Mouse (Mus musculus): ENCODE results near the gene Rnf207. TPM values are rescaled to one million over a fixed set of nuclear protein-coding genes. Genes with fewer than 3 reads are reported as not detected.

The Rnf207 gene
- polyA plus RNA-seq, 1 experiment from 2014 or later: 0.26 TPM

- WGBS (ENCODE audit: insufficient replicate concordance): under 1% methylated on average over 67 of the region's 70 CpGs
- H3K4me1 ChIP-seq: peaks cover 41% of the 10 kb centered on the region
- H3K4me2 ChIP-seq: peak within 1 kb of the TSS; percentile 83
- H3K27me3 ChIP-seq (replicated peaks): no peaks in the 10 kb centered on the region
- ATAC-seq: peak; percentile 96
- H3K9me3 ChIP-seq (replicated peaks): no peaks in the 10 kb centered on the region
- H3K4me3 ChIP-seq: peak within 1 kb of the TSS; percentile 100
- peak within 1 kb of the TSS; percentile 86 for H3K27ac ChIP-seq
- H3K36me3 ChIP-seq: peaks cover 36% of the 10 kb centered on the region
- peak within 1 kb of the TSS; percentile 98 for H3K9ac ChIP-seq
These were observed 7.0 kb upstream of the Rnf207 start, which contains the start of gene Rpl22 for GRCm38 (mm10) chr4:152325574-152326411. TSS of gene Rpl22 (plus strand) at chr4:152325742.

- Histone ChIP-seq H3K4me1 (peaks cover 39% of the 10 kb centered on the region), H3K9me3 (replicated peaks) (no peaks in the 10 kb centered on the region), H3K27ac (peak overlapping the region; percentile 48), H3K4me2 (peak overlapping the region; percentile 83), H3K4me3 (peak overlapping the region; percentile 100), H3K9ac (peak overlapping the region; percentile 98), H3K27me3 (replicated peaks) (no peaks in the 10 kb centered on the region), H3K36me3 (peaks cover 27% of the 10 kb centered on the region)
- WGBS (ENCODE audit: insufficient replicate concordance): 41% methylated on average over 16 of the region's 16 CpGs
- peak; percentile 52 for ATAC-seq
These were observed 6.1 kb upstream of the Rnf207 start for GRCm38 (mm10) chr4:152324641-152325562.

GRCm38 (mm10) chr4:152321464-152321863 is 2.7 kb upstream of the Rnf207 start:
- Histone ChIP-seq H3K9ac (no peak overlapping the region), H3K27me3 (replicated peaks) (peaks cover 27% of the 10 kb centered on the region), H3K4me1 (peaks cover 23% of the 10 kb centered on the region), H3K4me2 (no peak overlapping the region), H3K36me3 (no peaks in the 10 kb centered on the region), H3K27ac (no peak overlapping the region), H3K4me3 (no peak overlapping the region), H3K9me3 (replicated peaks) (no peaks in the 10 kb centered on the region)
- no peak for ATAC-seq
- 55% methylated on average over 5 of the region's 5 CpGs for WGBS (ENCODE audit: insufficient replicate concordance)

- 77% methylated on average over 6 of the region's 6 CpGs for WGBS (ENCODE audit: insufficient replicate concordance)
- no peak for ATAC-seq
- Histone ChIP-seq H3K9ac (no peak overlapping the region), H3K4me1 (peaks cover 27% of the 10 kb centered on the region), H3K27ac (no peak overlapping the region), H3K27me3 (replicated peaks) (peaks cover 65% of the 10 kb centered on the region), H3K4me2 (no peak overlapping the region), H3K9me3 (replicated peaks) (no peaks in the 10 kb centered on the region), H3K36me3 (no peaks in the 10 kb centered on the region), H3K4me3 (no peak overlapping the region)
These were observed 1.2 kb downstream of the Rnf207 start for GRCm38 (mm10) chr4:152317631-152318033.

- ATAC-seq: no peak
- H3K4me3 ChIP-seq: peak overlapping the region; percentile 12
These were observed 3.1 kb downstream of the Rnf207 start for GRCm38 (mm10) chr4:152315498-152316213.

GRCm38 (mm10) chr4:152313934-152314333 is 4.9 kb downstream of the Rnf207 start:
- H3K27ac ChIP-seq: no peak overlapping the region
- H3K4me2 ChIP-seq: peak overlapping the region; percentile 61
- peaks cover 100% of the 10 kb centered on the region for H3K27me3 ChIP-seq (replicated peaks)
- H3K9ac ChIP-seq: no peak overlapping the region
- H3K4me3 ChIP-seq: no peak overlapping the region
- H3K4me1 ChIP-seq: peaks cover 34% of the 10 kb centered on the region
- no peak for ATAC-seq
- peaks cover 4% of the 10 kb centered on the region for H3K36me3 ChIP-seq
- H3K9me3 ChIP-seq (replicated peaks): no peaks in the 10 kb centered on the region

More at GRCm38 (mm10) chr4:152315498-152316213, 3.1 kb downstream of the Rnf207 start:
- Histone ChIP-seq H3K36me3 (no peaks in the 10 kb centered on the region), H3K9ac (no peak overlapping the region), H3K27ac (no peak overlapping the region), H3K9me3 (replicated peaks) (no peaks in the 10 kb centered on the region), H3K27me3 (replicated peaks) (peaks cover 85% of the 10 kb centered on the region), H3K4me2 (peak overlapping the region; percentile 48), H3K4me1 (peaks cover 36% of the 10 kb centered on the region)
- WGBS (ENCODE audit: insufficient replicate concordance): 2% methylated on average over 43 of the region's 43 CpGs

- Histone ChIP-seq H3K4me1 (peaks cover 28% of the 10 kb centered on the region), H3K9ac (0 out of 2 replicates have a peak overlapping the region, but pooled peaks have one; percentile 10), H3K27me3 (replicated peaks) (peaks cover 95% of the 10 kb centered on the region), H3K27ac (no peak overlapping the region), H3K36me3 (peaks cover 7% of the 10 kb centered on the region), H3K4me2 (peak overlapping the region; percentile 61), H3K9me3 (replicated peaks) (no peaks in the 10 kb centered on the region), H3K4me3 (peak overlapping the region; percentile 37)
- WGBS (ENCODE audit: insufficient replicate concordance): under 1% methylated on average over 29 of the region's 29 CpGs
- 0 out of 2 replicates have a peak, but pooled peaks have one; percentile 13 for ATAC-seq
These were observed 5.6 kb downstream of the Rnf207 start for GRCm38 (mm10) chr4:152313211-152313632.

- no peaks in the 10 kb centered on the region for H3K9me3 ChIP-seq (replicated peaks)
- H3K27me3 ChIP-seq (replicated peaks): peaks cover 85% of the 10 kb centered on the region
- H3K4me1 ChIP-seq: peaks cover 25% of the 10 kb centered on the region
- peak overlapping the region; percentile 37 for H3K4me3 ChIP-seq
- H3K36me3 ChIP-seq: peaks cover 7% of the 10 kb centered on the region
- H3K27ac ChIP-seq: no peak overlapping the region
- peak overlapping the region; percentile 61 for H3K4me2 ChIP-seq
- no peak overlapping the region for H3K9ac ChIP-seq
- peak; percentile 8; the same call in 1 of the 2 replicates for ATAC-seq
- 4% methylated on average over 14 of the region's 14 CpGs for WGBS (ENCODE audit: insufficient replicate concordance)
These were observed 6.6 kb downstream of the Rnf207 start for GRCm38 (mm10) chr4:152312186-152312585.

GRCm38 (mm10) chr4:152307542-152307941 is 11.3 kb downstream of the Rnf207 start:
- Histone ChIP-seq H3K4me1 (peaks cover 8% of the 10 kb centered on the region), H3K27ac (no peak overlapping the region), H3K27me3 (replicated peaks) (peaks cover 38% of the 10 kb centered on the region), H3K4me2 (no peak overlapping the region), H3K9ac (no peak overlapping the region), H3K36me3 (peaks cover 40% of the 10 kb centered on the region), H3K4me3 (no peak overlapping the region), H3K9me3 (replicated peaks) (no peaks in the 10 kb centered on the region)
- WGBS (ENCODE audit: insufficient replicate concordance): 81% methylated on average over 9 of the region's 9 CpGs
- ATAC-seq: no peak

- Histone ChIP-seq H3K27me3 (replicated peaks) (peaks cover 23% of the 10 kb centered on the region), H3K4me3 (no peak overlapping the region), H3K27ac (no peak overlapping the region), H3K36me3 (peaks cover 56% of the 10 kb centered on the region), H3K4me1 (no peaks in the 10 kb centered on the region), H3K9me3 (replicated peaks) (no peaks in the 10 kb centered on the region), H3K9ac (no peak overlapping the region), H3K4me2 (no peak overlapping the region)
- ATAC-seq: no peak
- WGBS (ENCODE audit: insufficient replicate concordance): 81% methylated on average over 6 of the region's 6 CpGs
These were observed 12.8 kb downstream of the Rnf207 start for GRCm38 (mm10) chr4:152305991-152306390.

- peaks cover 10% of the 10 kb centered on the region for H3K27me3 ChIP-seq (replicated peaks)
- H3K36me3 ChIP-seq: peaks cover 69% of the 10 kb centered on the region
- no peak overlapping the region for H3K9ac ChIP-seq
- H3K27ac ChIP-seq: no peak overlapping the region
- no peak overlapping the region for H3K4me2 ChIP-seq
- no peaks in the 10 kb centered on the region for H3K9me3 ChIP-seq (replicated peaks)
- no peak for ATAC-seq
- WGBS (ENCODE audit: insufficient replicate concordance): 84% methylated on average over 6 of the region's 6 CpGs
- no peaks in the 10 kb centered on the region for H3K4me1 ChIP-seq
- H3K4me3 ChIP-seq: no peak overlapping the region
These were observed 14.1 kb downstream of the Rnf207 start for GRCm38 (mm10) chr4:152304685-152305084.
